In genomic region chr2:164827146-164827850, GRCm38 (mm10) we compare ENCODE assay signal across 37 mouse cellular contexts. TPM values are rescaled to one million over a fixed set of nuclear protein-coding genes. Genes with fewer than 3 reads are reported as not detected.
A peak's percentile ranks its signal among the peaks of the same experiment; 100 is the strongest.
DNase-seq lines count a peak whose midpoint lies in the region; ATAC-seq and TF ChIP-seq lines count a peak whose summit lies in the region.
"Had no signal": no experiment of that assay in that cellular context is flagged by ENCODE, and none has a peak within 500 bp of the region (broad histone marks: within the 10 kb centered on the region; RNA-seq: fewer than 3 reads in every experiment).

No protein-coding gene starts in this region.

- in situ Hi-C loops in ES-E14 (cut with MboI; ENCODE audit: low sequenced_read_pairs in 2 of 2, unreplicated experiment in 2 of 2) = no loop called here

- no peaks in the 10 kb centered on the region for H3K27me3 ChIP-seq in liver, postnatal 0 days (ENCODE audit: insufficient read depth, low read length)
- no peaks in the 10 kb centered on the region for H3K27me3 ChIP-seq in liver, embryonic 15.5 days
- H3K27me3 ChIP-seq: embryonic facial prominence, embryonic 12.5 days; heart, embryonic 12.5 days; hindbrain, embryonic 15.5 days; limb, embryonic 12.5 days; midbrain, embryonic 15.5 days; stomach, embryonic 15.5 days had no signal

- no peak for TF ChIP-seq CTCF in liver, postnatal 0 days (IDR thresholded peaks at IDR 0.05; ENCODE audit: low read depth)

- peaks cover 8% of the 10 kb centered on the region for H3K4me1 ChIP-seq in liver, postnatal 0 days (ENCODE audit: insufficient read depth)
- peaks cover 6 to 29% of the 10 kb centered on the region in 2 experiments; a peak in 3 of 4 replicates for H3K4me1 ChIP-seq in ES-E14 (ENCODE audit: control insufficient read depth in 2 of 2, insufficient read depth in 2 of 2, low read length in 2 of 2, poor library complexity in 1 of 2)
- H3K4me1 ChIP-seq in liver, embryonic 15.5 days (replicated peaks) = peaks cover 30% of the 10 kb centered on the region

- TF ChIP-seq EP300 in liver, postnatal 0 days (IDR thresholded peaks at IDR 0.05; ENCODE audit: low read depth) = no peak

- no peak overlapping the region for H3K4me3 ChIP-seq in liver, postnatal 0 days (ENCODE audit: low read depth, low read length)
- H3K4me3 ChIP-seq in ES-E14 (ENCODE audit: insufficient read depth in 1 of 2, low read depth in 1 of 2, low read length in 2 of 2, poor library complexity in 1 of 2, severe bottlenecking in 1 of 2) = peak overlapping the region in 1 of 2 experiments; percentile 21; a peak in 1 of 4 replicates
- H3K4me3 ChIP-seq in liver, embryonic 15.5 days (replicated peaks) = no peak overlapping the region
- H3K4me3 ChIP-seq: embryonic facial prominence, embryonic 12.5 days; heart, embryonic 12.5 days; hindbrain, embryonic 15.5 days; limb, embryonic 12.5 days; midbrain, embryonic 15.5 days; stomach, embryonic 15.5 days had no signal

- peaks cover 18% of the 10 kb centered on the region; the same call in 1 of the 2 replicates for H3K36me3 ChIP-seq in liver, postnatal 0 days (replicated peaks; ENCODE audit: insufficient read depth, low read length)
- H3K36me3 ChIP-seq in ES-E14 (ENCODE audit: control insufficient read depth, insufficient read depth, low read length, poor library complexity, severe bottlenecking) = peaks cover 39% of the 10 kb centered on the region
- H3K36me3 ChIP-seq in liver, embryonic 15.5 days (replicated peaks) = peaks cover 19% of the 10 kb centered on the region

- H3K9ac ChIP-seq in liver, postnatal 0 days (replicated peaks) = no peak overlapping the region
- H3K9ac ChIP-seq in ES-E14 (ENCODE audit: insufficient read depth, low read depth, low read length, poor library complexity, severe bottlenecking) = peak overlapping the region; percentile 33
- no peak overlapping the region for H3K9ac ChIP-seq in liver, embryonic 15.5 days
- H3K9ac ChIP-seq: embryonic facial prominence, embryonic 12.5 days; heart, embryonic 12.5 days; hindbrain, embryonic 15.5 days; limb, embryonic 12.5 days; midbrain, embryonic 15.5 days; stomach, embryonic 15.5 days had no signal

- no peak overlapping the region for H3K4me2 ChIP-seq in liver, postnatal 0 days (ENCODE audit: low read depth, low read length)
- H3K4me2 ChIP-seq in liver, embryonic 15.5 days = no peak overlapping the region; the same call in 1 of the 2 replicates
- H3K4me2 ChIP-seq: embryonic facial prominence, embryonic 12.5 days; heart, embryonic 12.5 days; hindbrain, embryonic 15.5 days; limb, embryonic 12.5 days; midbrain, embryonic 15.5 days; stomach, embryonic 15.5 days had no signal

- no peak overlapping the region for H3K27ac ChIP-seq in liver, postnatal 0 days (ENCODE audit: low read depth)
- no peak overlapping the region; the same call in 1 of the 2 replicates for H3K27ac ChIP-seq in ES-E14 (ENCODE audit: insufficient read depth, low read depth, low read length, poor library complexity, severe bottlenecking)
- H3K27ac ChIP-seq in liver, embryonic 15.5 days (replicated peaks) = 0 out of 2 replicates have a peak overlapping the region, but pooled peaks have one; percentile 9
- H3K27ac ChIP-seq: embryonic facial prominence, embryonic 12.5 days; hindbrain, embryonic 15.5 days; kidney, postnatal 0 days; limb, embryonic 12.5 days; macrophage; midbrain, embryonic 15.5 days; stomach, embryonic 15.5 days had no signal

- no peaks in the 10 kb centered on the region for H3K9me3 ChIP-seq in liver, postnatal 0 days (ENCODE audit: low read length)
- H3K9me3 ChIP-seq in ES-E14 (ENCODE audit: control insufficient read depth, insufficient read depth, low read depth, low read length) = no peaks in the 10 kb centered on the region
- H3K9me3 ChIP-seq in liver, embryonic 15.5 days (replicated peaks) = no peaks in the 10 kb centered on the region
- H3K9me3 ChIP-seq: embryonic facial prominence, embryonic 12.5 days; G1E; heart, embryonic 12.5 days; hindbrain, embryonic 15.5 days; limb, embryonic 12.5 days; midbrain, embryonic 15.5 days; stomach, embryonic 15.5 days had no signal

- 80% methylated on average over 16 of the region's 16 CpGs for WGBS in liver, postnatal 0 days (ENCODE audit: insufficient replicate concordance)
- 62% methylated on average over 16 of the region's 16 CpGs for WGBS in liver, embryonic 15.5 days (ENCODE audit: insufficient replicate concordance)

- DNase-seq in liver (peak; percentile 24), ES-E14 (ENCODE audit: low read depth, low spot score) (no peak)
- no peak for DNase-seq in liver, postnatal 0 days
- DNase-seq in kidney, postnatal 4 days = no peak
- DNase-seq in kidney, adult 9 months = no peak
- DNase-seq: adrenal gland, postnatal 14 days; cerebellum, adult 11-12 months; cerebellum, adult 9-11 months; embryo, embryonic 11 days; gastrocnemius, postnatal 25 days; heart, adult 18-20 months; heart, postnatal 4 days; kidney, adult 18-20 months; right cerebral cortex, postnatal 25 days; thymus, adult 2 months; thymus, postnatal 36 days had no signal

- no peak for ATAC-seq in liver, postnatal 0 days
- peak; percentile 21; the same call in 1 of the 2 replicates for ATAC-seq in erythroblast, adult 5-6 weeks (replicated peaks; ENCODE audit: low FRiP score, poor library complexity, severe bottlenecking)
- ATAC-seq in liver, embryonic 15.5 days (ENCODE audit: insufficient read depth) = no peak
- ATAC-seq: CD4-positive, CD25-positive, alpha-beta regulatory T cell, adult 4 months; inflammation-experienced regulatory T-cells, adult 6 months; midbrain, embryonic 15.5 days had no signal

TF ChIP-seq in ES-E14, 5 proteins besides CTCF, POLR2A, EP300 and RAD21:
- no peak for TF ChIP-seq ZNF384 (IDR thresholded peaks at IDR 0.05; ENCODE audit: low read depth, low read length)
- TF ChIP-seq CHD2 (IDR thresholded peaks at IDR 0.05; ENCODE audit: low read depth, low read length) = no peak
- no peak for TF ChIP-seq MAFK (IDR thresholded peaks at IDR 0.05; ENCODE audit: insufficient read depth, low read depth, low read length)
- no peak for TF ChIP-seq HCFC1 (IDR thresholded peaks at IDR 0.05; ENCODE audit: borderline replicate concordance, insufficient read depth, low read length)
- no peak for TF ChIP-seq ZC3H11A (IDR thresholded peaks at IDR 0.05; ENCODE audit: borderline replicate concordance, low read depth, low read length)

RNA-seq across cellular contexts. Expression of gene Spata25, which starts 1.0 kb away (rescaled TPM):
- not detected in 2 replicates for polyA plus RNA-seq in liver, postnatal 0 days (2015; fragmentation: Nextera tagmentation; extraction: Ambion mirVana)
- total RNA-seq in ES-E14 (2012; rRNA removed) = 0.95 and 1.1 TPM in 2 replicates
- total RNA-seq in erythroblast, adult 5-6 weeks (2015; ENCODE audit: low replicate concordance) = not detected in 2 replicates
- total RNA-seq in erythroblast, adult 5-6 weeks (2017; ENCODE audit: low replicate concordance) = not detected in 2 replicates
- not detected in 2 replicates for polyA plus RNA-seq in liver, embryonic 15.5 days (2015; fragmentation: Nextera tagmentation; extraction: Ambion mirVana)
- total RNA-seq: adrenal gland, postnatal 14 days; G1E; gastrocnemius, postnatal 25 days; left cerebral cortex, postnatal 14 days; neutrophil, adult 5-6 weeks had no signal
- polyA plus RNA-seq: CD4-positive, CD25-positive, alpha-beta regulatory T cell, adult 4 months; forebrain, embryonic 11.5 days; G1E; heart, embryonic 12.5 days; heart, postnatal 0 days; inflammation-experienced regulatory T-cells, adult 6 months; kidney, postnatal 0 days; large intestine, adult 2 months; limb, embryonic 12.5 days; liver, embryonic 16.5 days; lung, embryonic 16.5 days; macrophage; midbrain, embryonic 15.5 days; neural tube, embryonic 11.5 days; stomach, embryonic 15.5 days had no signal

RNA-seq across cellular contexts. Expression of gene Zswim1, which starts 4.8 kb away (rescaled TPM):
- polyA plus RNA-seq in liver, postnatal 0 days (2015; fragmentation: Nextera tagmentation; extraction: Ambion mirVana) = 3.1 TPM in 2 replicates
- total RNA-seq in ES-E14 (2012; rRNA removed) = 21.5 and 22.6 TPM in 2 replicates
- total RNA-seq in erythroblast, adult 5-6 weeks (2015; ENCODE audit: low replicate concordance) = 1.5 and 2.1 TPM in 2 replicates
- total RNA-seq in erythroblast, adult 5-6 weeks (2017; ENCODE audit: low replicate concordance) = 0.60 and 1.1 TPM in 2 replicates
- polyA plus RNA-seq in liver, embryonic 15.5 days (2015; fragmentation: Nextera tagmentation; extraction: Ambion mirVana) = 4.4 TPM in 2 replicates

RNA-seq across cellular contexts. Expression of gene Ctsa, which starts 5.4 kb away (rescaled TPM):
- polyA plus RNA-seq in liver, postnatal 0 days (2015; fragmentation: Nextera tagmentation; extraction: Ambion mirVana) = 101 and 109 TPM in 2 replicates
- total RNA-seq in ES-E14 (2012; rRNA removed) = 103 and 216 TPM in 2 replicates
- 26.8 and 36.1 TPM in 2 replicates for total RNA-seq in erythroblast, adult 5-6 weeks (2015; ENCODE audit: low replicate concordance)
- total RNA-seq in erythroblast, adult 5-6 weeks (2017; ENCODE audit: low replicate concordance) = 33.5 and 39.9 TPM in 2 replicates
- 75.4 and 81.1 TPM in 2 replicates for polyA plus RNA-seq in liver, embryonic 15.5 days (2015; fragmentation: Nextera tagmentation; extraction: Ambion mirVana)

RNA-seq across cellular contexts. Expression of gene Neurl2, which starts 6.0 kb away (rescaled TPM):
- 2.5 and 3.1 TPM in 2 replicates for polyA plus RNA-seq in liver, postnatal 0 days (2015; fragmentation: Nextera tagmentation; extraction: Ambion mirVana)
- 3.6 TPM in 2 replicates for total RNA-seq in ES-E14 (2012; rRNA removed)
- not detected in 2 replicates for total RNA-seq in erythroblast, adult 5-6 weeks (2015; ENCODE audit: low replicate concordance)
- total RNA-seq in erythroblast, adult 5-6 weeks (2017; ENCODE audit: low replicate concordance) = 1.4 TPM in 1 of 2 replicates, not detected in the other
- polyA plus RNA-seq in liver, embryonic 15.5 days (2015; fragmentation: Nextera tagmentation; extraction: Ambion mirVana) = 1.5 and 2.5 TPM in 2 replicates

RNA-seq across cellular contexts. Expression of gene Zswim3, which starts 22.4 kb away (rescaled TPM):
- polyA plus RNA-seq in liver, postnatal 0 days (2015; fragmentation: Nextera tagmentation; extraction: Ambion mirVana) = 2.0 and 2.2 TPM in 2 replicates
- total RNA-seq in ES-E14 (2012; rRNA removed) = 6.4 and 7.0 TPM in 2 replicates
- 0.58 and 1.9 TPM in 2 replicates for total RNA-seq in erythroblast, adult 5-6 weeks (2015; ENCODE audit: low replicate concordance)
- 2.0 and 4.5 TPM in 2 replicates for total RNA-seq in erythroblast, adult 5-6 weeks (2017; ENCODE audit: low replicate concordance)
- polyA plus RNA-seq in liver, embryonic 15.5 days (2015; fragmentation: Nextera tagmentation; extraction: Ambion mirVana) = 4.3 and 5.5 TPM in 2 replicates
